Mouse (Mus musculus): Measurements from ENCODE around the gene Clip1. TPM values are rescaled to one million over a fixed set of nuclear protein-coding genes. Genes with fewer than 3 reads are reported as not detected.
A peak's percentile ranks its signal among the peaks of the same experiment; 100 is the strongest.

Clip1 gene
- total RNA-seq, 1 experiment from 2014 or later: 205 TPM

DNA sequence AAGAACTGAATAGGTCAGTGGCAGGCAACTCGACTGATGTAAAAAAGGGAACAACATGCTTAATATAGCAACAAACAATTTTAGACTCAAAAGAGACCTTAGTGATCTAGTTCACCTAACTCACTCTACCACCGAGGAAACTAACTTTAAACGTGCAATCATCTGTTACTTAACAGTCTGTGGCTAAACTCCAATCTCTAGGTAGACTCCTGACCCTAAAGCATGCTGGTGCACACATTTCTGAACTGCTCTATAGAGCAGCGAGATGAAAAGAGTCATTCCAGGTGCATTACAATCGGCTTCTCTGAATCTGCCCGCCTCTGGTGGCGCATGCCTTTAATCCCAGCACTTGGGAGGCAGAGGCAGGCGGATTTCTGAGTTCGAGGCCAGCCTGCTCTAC is 8.7 kb downstream of the Clip1 start:
- ATAC-seq (ENCODE audit: extremely low read depth, insufficient number of reproducible peaks, low FRiP score, poor library complexity, severe bottlenecking): no peak

DNA sequence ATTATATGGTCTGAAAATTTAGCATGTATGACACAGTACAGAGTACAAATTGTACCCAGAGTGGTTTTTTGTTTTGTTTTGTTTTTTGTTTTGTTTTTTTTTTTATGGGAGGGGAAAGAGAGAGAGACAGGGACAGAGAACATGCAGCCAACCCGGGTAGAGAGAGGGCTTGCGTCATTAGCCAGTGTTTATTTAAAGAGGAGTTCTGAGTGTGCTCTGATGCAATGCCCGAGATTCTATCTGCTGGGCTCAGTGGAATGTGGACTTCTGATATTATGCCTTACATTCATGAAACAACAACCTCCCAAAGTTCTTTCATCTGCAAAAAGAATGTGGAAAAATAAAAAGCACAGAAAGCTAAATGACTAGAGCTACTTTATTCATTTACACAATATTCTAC is 9.2 kb downstream of the Clip1 start:
- no peak for ATAC-seq (ENCODE audit: extremely low read depth, insufficient number of reproducible peaks, low FRiP score, poor library complexity, severe bottlenecking)

DNA sequence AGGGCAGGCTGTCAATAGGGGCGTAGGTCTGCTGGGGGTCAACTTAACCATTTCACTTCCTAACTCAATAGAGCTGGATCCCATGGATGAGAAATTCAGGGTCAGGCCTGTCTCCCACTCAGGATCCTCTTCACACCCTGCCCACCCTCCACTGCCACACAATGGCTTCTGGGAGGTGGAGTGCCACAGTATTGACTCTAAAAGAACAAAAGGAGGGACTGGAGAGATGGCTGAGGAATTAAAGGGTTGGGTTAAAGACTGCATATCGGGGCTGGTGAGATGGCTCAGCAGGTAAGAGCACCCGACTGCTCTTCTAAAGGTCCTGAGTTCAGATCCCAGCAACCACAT is 13.0 kb downstream of the Clip1 start:
- ATAC-seq (ENCODE audit: extremely low read depth, insufficient number of reproducible peaks, low FRiP score, poor library complexity, severe bottlenecking): no peak

DNA sequence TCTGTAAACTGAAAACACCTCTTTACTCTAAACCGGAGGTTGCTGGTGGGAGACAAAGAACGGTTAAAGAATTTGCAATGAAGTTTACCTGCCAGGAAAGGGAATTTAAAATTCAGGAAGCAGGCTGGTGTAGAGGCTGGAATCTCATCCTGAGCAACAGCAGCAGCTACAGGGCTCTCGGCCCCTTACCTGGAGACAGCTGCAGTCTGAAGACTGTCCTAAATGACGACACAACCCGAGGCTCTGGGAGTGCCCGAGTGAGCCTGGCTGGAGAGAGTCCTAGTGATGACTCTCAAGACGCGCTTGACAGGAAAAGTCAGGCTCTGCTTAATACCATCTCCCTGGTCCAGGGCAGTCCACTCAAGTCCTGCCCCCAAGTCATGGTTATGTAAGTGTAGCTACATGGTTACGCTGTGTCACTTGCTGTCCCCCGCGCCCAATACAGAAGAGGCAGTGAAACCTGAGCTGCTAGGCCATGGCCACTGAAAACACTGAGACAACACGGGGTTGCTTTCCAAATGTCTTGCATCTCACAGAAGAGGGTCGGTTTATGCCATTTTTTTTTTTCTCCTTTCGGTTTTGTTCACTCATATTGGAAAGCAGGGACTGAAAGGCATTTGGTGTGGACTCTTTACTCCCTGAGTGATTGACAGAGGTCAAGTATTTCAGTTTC is 13.5 kb downstream of the Clip1 start:
- ATAC-seq (ENCODE audit: extremely low read depth, insufficient number of reproducible peaks, low FRiP score, poor library complexity, severe bottlenecking): peak; percentile 52; the same call in 1 of the 2 replicates

DNA sequence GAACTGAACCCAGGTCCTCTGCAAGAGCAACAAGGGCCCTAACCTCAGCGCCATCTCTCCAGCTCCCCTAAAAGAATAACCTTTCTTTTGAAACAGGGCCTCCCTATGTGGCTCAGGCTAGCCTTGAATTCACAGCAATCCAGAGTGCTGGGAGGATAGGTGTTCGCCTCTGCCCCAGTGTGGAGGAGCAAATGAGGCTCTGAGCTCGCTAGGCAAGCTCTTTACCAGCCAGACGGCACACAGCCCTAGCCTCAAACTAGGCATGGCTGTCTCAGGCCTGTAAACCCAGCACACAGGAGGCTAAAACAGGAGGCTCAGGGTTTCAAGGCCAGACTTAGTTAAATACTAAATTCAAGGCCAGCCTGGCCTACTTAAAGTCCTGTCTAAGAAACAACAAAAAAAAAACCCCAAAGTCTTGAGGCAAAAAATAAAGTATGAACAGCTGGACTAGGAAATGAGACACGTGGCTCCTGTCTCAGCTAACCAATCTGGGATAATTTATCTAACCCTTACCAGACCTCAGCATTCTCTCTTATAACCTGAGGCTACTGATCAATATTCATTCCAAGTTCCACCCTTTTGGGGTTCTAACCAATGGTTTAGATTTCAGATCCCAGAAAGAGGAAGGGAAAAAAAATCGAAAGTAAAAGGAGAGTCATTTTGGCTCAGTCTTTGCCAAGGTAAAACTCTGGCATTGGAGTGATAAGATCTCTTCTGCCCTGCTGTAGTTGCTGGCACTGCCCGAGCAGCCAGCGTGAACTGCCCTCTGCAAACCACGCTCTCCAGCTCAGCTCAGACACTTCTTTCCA is 14.2 kb downstream of the Clip1 start:
- ATAC-seq (ENCODE audit: extremely low read depth, insufficient number of reproducible peaks, low FRiP score, poor library complexity, severe bottlenecking): no peak

DNA sequence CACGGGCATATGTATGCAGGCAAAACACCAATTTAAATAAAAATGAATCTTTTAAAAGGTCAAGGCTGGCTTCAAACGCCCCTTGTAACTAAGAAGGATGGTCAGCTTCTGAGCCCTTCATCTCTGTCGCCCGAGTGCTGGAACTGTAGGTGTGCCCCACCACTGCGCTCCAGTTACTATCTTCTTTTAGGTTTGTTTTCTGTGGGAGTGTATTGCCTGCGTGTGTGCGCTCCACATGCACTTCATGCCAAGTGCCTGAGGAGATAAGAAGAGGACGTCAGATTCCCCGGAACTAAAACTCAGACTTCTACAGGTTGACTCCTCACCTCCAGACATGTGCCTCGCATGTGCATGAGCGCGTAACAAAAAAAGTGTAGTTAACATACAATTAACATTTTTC is 16.5 kb downstream of the Clip1 start:
- no peak for ATAC-seq (ENCODE audit: extremely low read depth, insufficient number of reproducible peaks, low FRiP score, poor library complexity, severe bottlenecking)

DNA sequence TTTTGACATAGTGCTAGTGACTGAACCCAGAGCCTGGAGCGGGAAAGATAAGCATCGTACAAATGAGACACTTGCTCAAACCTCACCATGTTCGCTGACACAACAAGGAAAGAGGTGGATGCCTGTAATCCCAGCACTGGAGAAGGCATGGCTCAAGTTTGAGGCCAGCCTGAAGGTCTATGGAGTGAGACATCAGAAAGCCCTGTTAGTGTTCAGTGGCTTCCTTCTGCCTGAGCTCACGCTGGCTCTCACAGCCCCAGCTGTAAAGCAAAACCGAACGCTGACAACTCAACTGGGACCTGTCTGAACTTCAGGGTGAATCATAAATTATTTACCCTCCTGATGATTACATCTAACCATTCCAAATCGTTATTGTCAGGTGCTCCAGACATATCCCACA is 18.5 kb downstream of the Clip1 start:
- ATAC-seq (ENCODE audit: extremely low read depth, insufficient number of reproducible peaks, low FRiP score, poor library complexity, severe bottlenecking): no peak

DNA sequence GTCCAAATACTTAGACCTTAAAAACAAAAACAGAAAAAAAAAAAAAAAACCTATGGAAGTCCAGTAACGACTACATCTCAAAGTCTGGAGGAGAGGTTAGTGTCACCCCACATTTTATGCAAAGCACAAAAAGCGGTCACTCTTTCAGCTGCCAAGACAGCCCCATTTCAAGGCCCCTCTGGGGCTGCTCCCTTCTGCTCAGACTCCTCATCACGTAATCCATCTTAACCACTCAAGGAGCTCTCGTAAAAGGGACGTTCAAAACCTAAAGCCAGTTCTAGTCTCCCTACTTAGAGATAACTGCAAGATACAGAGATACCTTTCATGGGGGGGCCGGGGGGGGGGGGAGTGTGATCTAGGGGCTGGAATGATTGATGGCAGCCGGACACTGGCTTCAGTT is 20.1 kb downstream of the Clip1 start:
- no peak for ATAC-seq (ENCODE audit: extremely low read depth, insufficient number of reproducible peaks, low FRiP score, poor library complexity, severe bottlenecking)

DNA sequence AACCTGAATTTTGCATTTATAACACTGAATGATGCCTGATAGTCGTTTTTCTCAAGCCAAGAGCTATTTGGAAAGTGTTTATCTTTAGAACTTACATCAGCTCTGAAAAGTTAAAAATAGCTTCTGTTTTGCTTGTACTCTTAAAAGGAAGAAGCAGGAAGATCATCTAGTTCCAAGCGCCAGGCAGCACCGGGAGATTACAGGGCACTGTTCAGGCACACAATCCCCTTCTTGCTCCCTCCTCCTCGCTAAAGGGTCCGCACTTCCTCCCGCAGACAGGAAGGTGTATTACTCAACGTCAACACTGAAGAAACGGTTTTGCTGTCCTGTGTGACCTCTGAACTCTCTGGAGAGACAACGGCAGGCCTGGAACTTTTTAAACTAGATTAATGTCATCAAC is 22.4 kb downstream of the Clip1 start:
- ATAC-seq (ENCODE audit: extremely low read depth, insufficient number of reproducible peaks, low FRiP score, poor library complexity, severe bottlenecking): no peak

DNA sequence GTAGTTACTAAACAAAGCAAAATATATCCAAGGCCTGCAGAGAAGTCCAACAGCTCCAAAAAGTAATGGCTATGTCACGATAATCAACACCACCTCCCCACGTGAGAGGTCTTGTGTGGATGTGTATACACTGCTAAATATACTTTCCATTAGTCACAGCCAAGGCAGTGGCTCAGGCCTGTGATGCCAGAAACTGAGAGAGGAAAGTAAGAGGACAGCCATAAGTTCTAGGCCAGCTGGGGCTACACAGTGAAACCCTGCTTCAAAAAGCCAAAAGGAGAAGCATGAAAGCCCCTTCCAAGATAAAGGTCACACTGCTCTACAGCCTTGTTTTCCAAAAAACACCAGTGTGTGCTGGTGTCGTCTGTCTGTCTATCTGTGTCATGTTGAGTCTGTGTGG is 22.8 kb downstream of the Clip1 start:
- ATAC-seq (ENCODE audit: extremely low read depth, insufficient number of reproducible peaks, low FRiP score, poor library complexity, severe bottlenecking): no peak

DNA sequence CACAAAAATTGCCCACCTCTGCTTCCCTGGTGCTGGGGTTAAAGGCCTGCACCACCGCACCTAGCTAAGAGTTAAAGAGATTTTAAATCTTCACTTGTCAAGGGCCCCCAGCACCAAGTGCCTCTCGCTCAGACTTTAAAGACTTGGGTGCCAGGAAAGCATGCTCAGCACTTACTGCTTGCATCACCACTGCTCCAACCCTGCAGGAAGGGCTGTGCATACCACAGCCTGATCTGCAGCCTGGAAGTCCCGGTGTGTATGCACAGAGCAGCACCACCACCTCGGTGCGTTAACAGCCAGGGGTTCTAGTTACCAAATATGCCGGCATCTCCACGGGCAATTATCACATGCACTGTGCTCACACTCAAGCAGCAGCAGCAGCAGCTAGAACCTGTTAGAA is 26.8 kb downstream of the Clip1 start:
- ATAC-seq (ENCODE audit: extremely low read depth, insufficient number of reproducible peaks, low FRiP score, poor library complexity, severe bottlenecking): no peak

DNA sequence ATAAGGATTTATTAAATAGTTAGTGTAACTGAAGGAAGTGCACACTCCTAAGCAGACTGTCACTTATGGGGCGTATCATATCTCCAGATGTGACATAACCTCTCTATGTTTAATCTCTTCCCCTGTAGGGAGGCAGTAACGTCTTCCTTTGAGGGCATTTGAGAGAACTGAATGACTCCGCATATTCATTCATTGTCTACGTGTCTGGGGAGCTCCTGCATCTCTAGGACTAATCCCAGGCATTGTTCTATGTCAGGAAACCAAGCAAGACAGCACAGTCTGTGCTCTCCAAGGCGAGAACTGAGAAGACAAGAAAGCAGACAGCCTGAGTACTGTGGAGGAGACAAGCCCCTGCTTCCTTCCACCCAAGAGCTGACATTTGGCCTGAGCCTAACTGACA is 29.5 kb downstream of the Clip1 start:
- ATAC-seq (ENCODE audit: extremely low read depth, insufficient number of reproducible peaks, low FRiP score, poor library complexity, severe bottlenecking): no peak

DNA sequence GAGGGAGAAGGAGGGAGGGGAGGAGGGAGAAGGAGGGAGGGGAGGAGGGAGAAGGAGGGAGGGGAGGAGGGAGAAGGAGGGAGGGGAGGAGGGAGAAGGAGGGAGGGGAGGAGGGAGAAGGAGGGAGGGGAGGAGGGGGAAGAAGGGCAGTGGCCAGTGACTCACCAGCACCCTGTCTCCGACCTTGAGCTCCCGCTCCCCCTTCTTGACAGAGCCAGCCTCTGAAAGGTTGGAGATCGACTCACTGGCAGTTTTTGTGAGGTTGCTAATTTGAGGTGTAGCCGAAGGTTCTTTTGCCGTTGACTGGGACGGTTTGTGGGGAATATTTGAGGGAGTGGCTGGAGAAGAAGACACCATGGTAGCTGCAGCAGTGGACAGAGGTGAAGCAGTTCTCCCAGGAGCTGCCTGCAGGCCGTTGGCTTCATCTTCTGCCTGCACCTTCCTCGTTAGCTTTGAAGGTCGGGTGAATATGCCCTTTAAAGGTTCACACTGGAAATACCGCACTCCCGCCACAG is 31.1 kb downstream of the Clip1 start:
- ATAC-seq (ENCODE audit: extremely low read depth, insufficient number of reproducible peaks, low FRiP score, poor library complexity, severe bottlenecking): no peak

DNA sequence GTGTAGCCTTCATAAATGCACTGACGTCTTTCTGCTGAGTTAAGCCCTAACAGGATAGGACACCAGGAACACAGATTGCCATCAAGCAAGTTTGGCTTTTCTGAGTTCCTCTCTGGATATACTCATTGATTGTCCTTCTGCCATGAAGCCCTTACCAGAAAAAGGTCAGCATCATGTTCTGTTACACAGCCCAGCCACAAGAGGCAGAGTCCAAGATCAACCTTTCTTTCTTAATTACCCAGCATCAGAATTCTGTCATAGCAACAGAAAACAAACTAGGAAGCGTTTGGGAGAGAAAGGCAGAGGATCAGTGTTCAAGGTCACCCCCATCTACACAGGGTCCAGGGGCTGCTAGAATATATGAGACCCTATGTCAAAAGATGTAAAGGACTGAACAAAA is 33.6 kb downstream of the Clip1 start:
- ATAC-seq (ENCODE audit: extremely low read depth, insufficient number of reproducible peaks, low FRiP score, poor library complexity, severe bottlenecking): no peak

DNA sequence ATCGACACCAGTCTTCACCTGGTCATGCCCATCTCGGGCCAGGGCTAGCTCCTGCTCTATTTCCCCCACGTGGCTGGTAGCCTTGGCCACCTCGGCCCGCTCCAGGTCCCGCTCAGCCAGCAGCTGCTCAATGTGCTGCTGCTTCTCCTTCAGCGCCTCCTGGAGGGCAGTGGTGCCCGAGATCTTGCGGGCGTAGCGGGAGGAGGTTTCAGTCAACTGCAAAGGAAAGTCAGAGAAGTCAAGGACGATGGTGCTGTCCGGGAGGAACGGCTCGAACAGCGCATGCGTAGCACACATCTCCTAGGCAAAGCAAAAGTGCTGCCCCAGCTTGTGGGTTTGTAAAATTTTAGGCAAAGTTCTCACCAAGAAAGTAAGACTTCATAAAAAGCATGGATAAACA is 42.0 kb downstream of the Clip1 start:
- ATAC-seq (ENCODE audit: extremely low read depth, insufficient number of reproducible peaks, low FRiP score, poor library complexity, severe bottlenecking): no peak

DNA sequence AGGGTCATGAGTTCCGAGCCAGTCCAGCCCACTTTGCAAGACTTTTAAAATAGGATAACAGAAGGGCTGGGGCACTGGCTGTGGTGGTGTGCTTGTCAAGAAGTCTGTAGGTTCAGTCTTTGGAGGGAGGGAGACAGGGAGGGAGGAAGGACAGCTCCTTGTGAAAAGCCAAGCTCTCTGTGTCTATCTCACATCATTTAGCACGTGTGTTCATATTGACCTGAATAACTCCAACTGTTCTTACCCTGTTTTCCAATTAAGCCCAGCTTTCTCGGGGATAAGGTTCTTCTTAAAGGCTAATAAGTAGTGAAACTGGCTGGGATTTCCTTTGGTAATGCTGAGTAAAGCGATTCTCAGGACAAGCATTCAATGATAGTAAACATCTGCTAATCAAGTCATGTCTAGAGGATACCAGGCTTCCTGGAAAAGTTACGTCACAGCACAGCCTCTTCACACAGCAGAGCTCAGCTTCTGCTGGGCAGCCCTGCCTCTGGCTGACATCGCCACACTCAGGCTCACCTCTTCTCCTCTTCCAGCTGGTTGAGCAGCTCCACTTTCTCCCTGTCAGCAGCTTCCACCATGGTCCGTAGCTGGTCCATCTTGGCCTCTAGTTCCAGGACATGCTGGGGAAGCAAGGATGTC is 43.0 kb downstream of the Clip1 start:
- no peak for ATAC-seq (ENCODE audit: extremely low read depth, insufficient number of reproducible peaks, low FRiP score, poor library complexity, severe bottlenecking)

DNA sequence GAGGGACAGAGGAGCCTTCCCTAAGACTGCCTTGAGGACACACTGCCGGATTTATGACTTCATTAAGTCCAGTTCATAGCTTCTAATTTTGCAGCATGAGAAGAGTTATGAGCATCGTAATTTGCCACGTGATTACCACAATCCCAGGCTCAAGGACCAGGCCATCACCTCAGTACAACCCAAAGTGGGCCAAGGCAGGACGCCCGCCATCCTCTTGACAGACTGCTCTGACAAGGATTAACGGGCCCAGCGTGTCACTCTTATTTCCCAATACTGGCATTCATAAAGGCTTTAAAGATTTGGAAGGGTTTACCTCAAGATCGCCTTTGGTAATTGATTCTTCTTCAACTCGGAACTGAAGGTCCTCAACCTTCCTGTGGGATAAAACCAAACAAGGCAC is 44.2 kb downstream of the Clip1 start:
- ATAC-seq (ENCODE audit: extremely low read depth, insufficient number of reproducible peaks, low FRiP score, poor library complexity, severe bottlenecking): no peak

DNA sequence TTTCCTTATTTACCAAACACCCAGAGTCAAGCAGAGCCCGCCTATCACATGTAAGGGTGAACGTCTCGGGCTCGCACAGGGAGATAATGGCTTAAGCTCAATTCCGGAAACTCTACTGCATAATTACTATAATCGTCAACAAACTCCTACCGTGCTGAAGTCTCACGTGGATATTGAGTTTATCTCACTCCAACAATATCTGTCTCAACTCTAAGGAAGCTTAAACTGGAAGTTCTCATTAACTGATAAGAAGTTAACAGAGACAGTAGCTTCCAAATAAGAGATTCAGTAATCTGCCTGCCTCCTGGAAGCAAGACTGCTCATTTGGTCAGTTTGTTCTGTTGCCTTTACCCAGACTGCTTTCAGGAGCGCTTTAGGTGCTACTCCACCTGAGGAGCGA is 53.2 kb downstream of the Clip1 start:
- no peak for ATAC-seq (ENCODE audit: extremely low read depth, insufficient number of reproducible peaks, low FRiP score, poor library complexity, severe bottlenecking)

DNA sequence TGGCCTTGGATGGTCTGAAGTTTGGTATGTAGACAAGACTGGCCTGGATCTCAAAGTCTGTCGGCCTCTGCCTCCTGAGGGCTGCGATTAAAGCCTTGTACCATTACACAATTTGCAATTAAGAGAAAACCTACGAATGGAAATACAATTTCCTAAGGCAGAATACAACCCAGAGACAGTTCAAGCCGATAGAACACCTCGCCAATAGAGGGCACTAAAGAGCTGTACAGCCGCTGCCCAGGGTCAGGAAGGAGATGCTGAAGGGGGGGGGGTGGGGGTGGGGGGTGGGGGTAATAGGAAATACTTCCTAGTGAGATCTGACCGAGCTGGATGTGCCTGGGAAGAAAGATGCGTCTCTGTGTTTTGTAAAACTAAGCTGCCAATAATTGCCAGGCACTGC is 57.8 kb downstream of the Clip1 start:
- ATAC-seq (ENCODE audit: extremely low read depth, insufficient number of reproducible peaks, low FRiP score, poor library complexity, severe bottlenecking): peak; percentile 66; the same call in 1 of the 2 replicates

DNA sequence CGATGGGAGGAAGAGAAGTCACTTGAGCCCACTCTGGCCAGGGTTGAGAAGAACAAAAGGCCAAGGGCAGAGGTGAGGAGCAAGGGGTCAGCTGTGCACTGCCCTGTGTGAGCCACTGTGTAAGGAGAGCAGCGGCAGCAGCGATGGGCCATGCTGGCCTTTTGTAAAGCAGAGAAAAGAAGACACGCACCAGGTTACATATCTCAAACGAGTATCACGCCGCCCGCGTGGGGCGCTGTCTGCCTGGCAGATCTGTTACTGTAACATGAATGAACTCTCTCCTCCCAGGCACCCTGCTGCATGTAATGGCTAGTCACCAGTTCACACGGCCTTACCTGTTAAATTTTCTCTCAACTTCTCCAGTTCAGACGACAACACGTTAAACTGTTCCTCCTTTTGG is 62.0 kb downstream of the Clip1 start:
- no peak for ATAC-seq (ENCODE audit: extremely low read depth, insufficient number of reproducible peaks, low FRiP score, poor library complexity, severe bottlenecking)

Data from neutrophil, adult 5-6 weeks (primary cell).